Mouse (Mus musculus) fibroblast of lung, adult 2 months (primary cell): Measurements from ENCODE around the gene Pogz.
"Not testable (repeated sequence)": the region's sequence is repeated elsewhere in the genome, so short reads cannot be mapped to it uniquely, and the experiment has no call there.

Experiments used
- DNase-seq: peaks from one replicate; pipeline ENCODE4 v3.0.0-alpha.2; 2011; ENCODE audit warnings: low read depth

Gene Pogz

DNA sequence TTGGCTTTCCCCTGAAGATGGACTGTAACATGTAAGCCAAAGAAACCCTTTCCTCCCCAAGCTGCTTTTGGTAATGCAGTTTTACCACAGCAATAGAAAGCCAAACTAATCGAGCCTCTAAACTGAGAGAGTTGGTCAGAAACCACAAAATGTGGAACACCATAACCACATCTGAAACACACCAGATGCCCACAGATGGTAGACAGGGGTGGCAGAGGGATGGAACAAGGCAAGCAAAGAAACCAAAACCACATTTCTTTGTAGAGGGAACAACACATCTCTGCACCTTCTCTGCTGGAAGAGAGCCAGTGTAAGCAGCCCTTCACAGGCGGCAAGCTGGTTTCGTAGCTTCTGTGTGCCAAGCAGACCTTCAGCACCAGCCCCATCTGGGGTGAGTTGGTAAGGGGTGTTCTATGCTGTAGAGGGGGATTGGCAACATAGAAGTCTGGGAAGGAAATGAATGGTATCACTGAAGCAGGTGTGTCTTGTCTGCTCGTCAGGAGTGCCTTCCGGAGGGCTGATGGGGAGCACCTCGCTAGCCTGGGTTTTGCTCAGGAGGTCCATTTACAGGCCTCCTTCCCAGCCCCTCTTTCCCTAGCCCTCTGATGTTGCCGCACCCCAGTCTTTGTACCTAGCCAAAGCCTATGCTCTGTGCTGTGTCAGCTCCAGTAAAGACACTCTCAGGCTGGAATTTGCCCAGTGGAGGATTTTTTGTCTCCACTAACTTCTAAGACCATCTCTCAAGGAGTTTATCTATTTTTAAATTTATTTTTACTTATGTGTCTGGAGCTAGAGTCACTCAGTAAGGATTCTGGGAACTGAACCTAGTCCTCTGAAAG, 78.8 kb downstream of the Pogz start:
- no peak for DNase-seq

DNA sequence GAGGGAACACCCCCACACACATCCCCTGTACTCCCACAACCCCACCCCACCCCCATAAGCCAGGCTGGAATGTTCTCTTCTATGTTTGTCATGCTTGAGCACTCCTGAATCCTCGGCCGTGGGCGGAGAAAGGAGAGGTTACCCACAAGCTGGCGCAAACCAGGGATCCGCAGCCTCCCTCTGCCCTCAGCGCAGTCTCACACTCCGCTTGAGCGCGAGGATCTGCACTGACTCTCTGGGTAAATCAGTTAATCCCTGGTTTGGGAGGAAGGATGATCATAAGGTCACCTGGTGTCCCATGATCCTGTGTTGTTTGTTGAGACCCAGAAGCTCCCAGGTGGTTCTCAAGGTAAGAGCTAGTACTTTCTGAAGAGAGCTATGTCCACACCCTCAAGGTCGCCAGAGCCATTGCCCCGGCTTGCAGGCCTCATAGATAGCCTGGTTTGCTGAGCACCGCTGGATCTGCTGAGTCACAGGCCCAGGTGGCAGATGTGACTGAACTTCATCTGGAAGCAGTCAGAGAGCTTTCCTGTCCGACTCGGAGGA, 80.5 kb downstream of the Pogz start:
- DNase-seq = no peak

DNA sequence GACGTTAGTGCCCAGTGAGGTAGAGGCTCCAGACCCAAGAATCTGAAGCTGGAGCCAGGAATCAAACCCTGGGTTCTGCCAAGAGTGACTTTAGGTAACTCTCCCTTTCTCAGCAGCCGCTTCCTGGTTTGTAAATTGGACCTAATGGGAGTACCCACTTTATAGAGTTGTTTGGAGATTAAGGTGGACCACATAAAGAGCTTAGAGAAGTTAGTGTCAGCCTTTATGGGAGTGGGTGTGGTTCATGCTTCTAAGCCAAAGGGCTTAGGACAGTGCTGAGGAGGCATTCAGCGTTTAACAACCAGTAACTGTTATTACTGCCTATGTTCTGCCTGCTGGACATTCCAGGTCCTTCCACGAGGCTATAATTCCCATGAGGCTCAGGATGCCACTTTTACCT, 81.5 kb downstream of the Pogz start:
- DNase-seq = no peak

GRCm38 (mm10) chr3:94921104-94921503, 83.7 kb downstream of the Pogz start:
- DNase-seq = no peak

- no peak for DNase-seq
Measured at GRCm38 (mm10) chr3:94922333-94922732, 85.0 kb downstream of the Pogz start.

- no peak for DNase-seq
Measured at GRCm38 (mm10) chr3:94924688-94925087, 87.3 kb downstream of the Pogz start.

GRCm38 (mm10) chr3:94926301-94926736, 89.0 kb downstream of the Pogz start:
- not testable (repeated sequence) for DNase-seq

DNA sequence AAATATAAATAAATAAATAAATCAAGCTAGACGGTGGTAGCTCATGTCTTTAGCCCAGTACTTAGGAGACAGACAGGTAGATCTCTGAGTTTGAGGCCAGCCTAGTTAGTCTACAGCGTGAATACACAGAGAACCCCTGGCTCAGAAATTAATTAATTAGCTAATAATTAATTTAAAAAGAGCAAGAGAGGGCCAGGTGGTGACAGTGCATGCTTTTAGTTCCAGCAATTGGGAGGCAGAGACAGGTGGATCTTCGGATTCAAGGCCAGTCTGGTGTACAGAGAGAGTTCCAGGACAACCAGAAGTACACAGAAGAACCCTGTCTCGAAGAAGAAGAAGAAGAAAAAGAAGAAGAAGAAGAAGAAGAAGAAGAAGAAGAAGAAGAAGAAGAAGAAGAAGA, 91.6 kb downstream of the Pogz start:
- not testable (repeated sequence) for DNase-seq

DNA sequence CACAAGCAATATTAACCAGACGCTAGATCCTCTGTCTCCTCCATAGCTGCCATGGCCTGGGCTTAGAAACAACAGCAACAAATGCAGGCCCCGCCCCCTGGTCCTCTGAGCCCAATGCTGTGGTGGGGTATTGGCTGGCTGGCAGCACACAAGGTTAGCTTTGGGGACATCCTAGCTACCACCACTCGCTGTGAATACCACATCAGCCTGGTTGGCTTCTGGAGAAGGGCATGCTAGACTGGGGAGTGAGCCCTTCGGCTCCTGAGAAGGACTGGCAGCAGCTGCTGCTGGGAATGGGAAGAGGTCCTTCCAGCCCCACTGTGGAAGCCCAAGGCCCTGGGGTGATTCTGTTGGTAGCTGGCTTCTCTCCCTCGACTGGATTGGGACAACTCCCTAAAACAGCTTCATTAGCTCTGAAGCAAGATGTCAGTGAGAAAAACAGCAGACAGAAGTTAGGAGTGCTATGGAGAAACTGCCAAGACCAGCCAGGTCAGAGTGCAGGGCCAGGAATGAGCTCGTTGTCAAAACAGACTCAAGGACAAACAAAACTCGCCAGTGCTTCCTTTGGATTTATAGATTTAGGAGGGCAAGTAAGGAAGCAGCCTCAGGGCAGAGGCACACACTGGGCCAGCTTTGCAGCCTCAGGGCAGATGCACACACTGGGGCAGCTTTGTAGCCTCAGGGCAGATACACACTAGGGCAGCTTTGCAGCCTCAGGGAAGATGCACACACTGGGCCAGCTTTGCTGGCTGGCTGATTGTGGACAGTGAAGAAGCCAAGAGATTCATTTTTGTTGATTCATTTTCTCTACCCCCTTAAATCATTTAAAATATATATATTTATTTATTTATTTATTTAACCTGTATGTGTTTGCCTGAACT, 93.3 kb downstream of the Pogz start:
- DNase-seq = not testable (repeated sequence)

GRCm38 (mm10) chr3:94931427-94932082, 94.2 kb downstream of the Pogz start:
- DNase-seq = not testable (repeated sequence)
